Mouse (Mus musculus): ENCODE results near the gene Zfp599. TPM values are rescaled to one million over a fixed set of nuclear protein-coding genes. Genes with fewer than 3 reads are reported as not detected.

Gene Zfp599
- total and polyA plus RNA-seq, 3 experiments = 7.6 to 12.1 TPM; not detected in 1

DNA sequence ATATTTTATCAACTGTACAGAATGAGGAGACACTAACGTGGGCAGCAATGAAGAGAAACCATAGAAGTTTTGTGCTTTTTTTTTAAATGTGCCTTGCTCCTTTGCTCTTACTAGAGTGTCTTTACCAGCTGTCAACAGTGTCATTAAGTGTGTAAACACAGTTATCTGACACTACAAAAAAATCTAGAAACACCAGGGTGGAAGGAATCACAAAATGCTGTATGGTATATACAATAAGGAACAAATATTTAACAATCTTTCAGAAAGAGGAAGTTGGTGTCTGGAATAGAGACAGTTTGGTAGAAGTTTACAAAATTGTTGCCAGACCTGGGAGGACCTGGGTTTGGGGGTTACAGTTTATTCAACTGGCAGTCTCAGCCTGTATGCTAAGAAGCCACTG lies 1.9 kb upstream of the Zfp599 start:
- Histone ChIP-seq H3K9me3 (replicated peaks; ENCODE audit: insufficient read depth, low read length) (no peaks in the 10 kb centered on the region), H3K4me3 (ENCODE audit: control insufficient read depth in 1 of 2, insufficient read depth in 1 of 2, low read depth in 2 of 2, low read length in 2 of 2) (peak overlapping the region in 1 of 2 experiments; percentile 10; a peak in 1 of 4 replicates), H3K9ac (ENCODE audit: control insufficient read depth, low read depth, low read length, poor library complexity, severe bottlenecking) (no peak overlapping the region), H3K4me1 (ENCODE audit: control insufficient read depth in 1 of 2, insufficient read depth in 2 of 2, low read length in 2 of 2) (peaks cover 29 to 30% of the 10 kb centered on the region in 2 experiments), H3K79me2 (ENCODE audit: control insufficient read depth, insufficient read depth, low read length, poor library complexity) (peaks cover 17% of the 10 kb centered on the region), H3K36me3 (ENCODE audit: control insufficient read depth in 1 of 2, insufficient read depth in 2 of 2, low read length in 2 of 2) (peaks cover 10 to 39% of the 10 kb centered on the region in 2 experiments; a peak in 3 of 4 replicates), H3K27me3 (ENCODE audit: control insufficient read depth in 1 of 2, insufficient read depth in 2 of 2, low read length in 2 of 2) (no peaks in the 10 kb centered on the region), H3K27ac (ENCODE audit: control insufficient read depth, low read depth, low read length) (peak overlapping the region; percentile 26)
- DNase-seq (ENCODE audit: low read depth, low spot score) = peak; percentile 91
- no peak for TF ChIP-seq UBTF (IDR thresholded peaks at IDR 0.05; ENCODE audit: borderline replicate concordance, insufficient read depth, low read depth, low read length)
- TF ChIP-seq MEF2A (IDR thresholded peaks at IDR 0.05; ENCODE audit: extremely low read depth, insufficient replicate concordance, low read depth, low read length, poor library complexity, severe bottlenecking) = no peak
- no peak for TF ChIP-seq CHD1 (IDR thresholded peaks at IDR 0.05; ENCODE audit: low read depth, low read length)
- TF ChIP-seq MXI1 (IDR thresholded peaks at IDR 0.05; ENCODE audit: low read depth, low read length) = peak; percentile 65
- peak; percentile 75 for TF ChIP-seq ZNF384 (IDR thresholded peaks at IDR 0.05; ENCODE audit: low read depth, low read length)
- peak; percentile 81 for TF ChIP-seq RCOR1 (IDR thresholded peaks at IDR 0.05; ENCODE audit: low read depth, low read length)
- no peak for TF ChIP-seq POLR2AphosphoS5 (IDR thresholded peaks at IDR 0.05; ENCODE audit: borderline replicate concordance, low read depth, low read length)
- no peak for TF ChIP-seq USF2 (IDR thresholded peaks at IDR 0.05; ENCODE audit: borderline replicate concordance in 1 of 2, insufficient read depth in 1 of 2, low read depth in 1 of 2, low read length in 2 of 2)
- TF ChIP-seq HCFC1 (IDR thresholded peaks at IDR 0.05; ENCODE audit: low read depth, low read length) = no peak
- TF ChIP-seq POLR2AphosphoS2 (IDR thresholded peaks at IDR 0.05; ENCODE audit: low read length) = no peak
- TF ChIP-seq ZKSCAN1 (IDR thresholded peaks at IDR 0.05; ENCODE audit: low read depth, low read length) = no peak
- no peak for TF ChIP-seq ZMIZ1 (IDR thresholded peaks at IDR 0.05; ENCODE audit: low read depth, low read length)
- TF ChIP-seq TBP (IDR thresholded peaks at IDR 0.05; ENCODE audit: low read depth, low read length) = no peak
- TF ChIP-seq ZC3H11A (IDR thresholded peaks at IDR 0.05; ENCODE audit: low read depth, low read length) = no peak
- TF ChIP-seq MAFK (IDR thresholded peaks at IDR 0.05; ENCODE audit: borderline replicate concordance, low read depth, low read length) = no peak
- TF ChIP-seq RAD21 (IDR thresholded peaks at IDR 0.05; ENCODE audit: low read depth, low read length) = no peak
- TF ChIP-seq GATA1 (IDR thresholded peaks at IDR 0.05; ENCODE audit: low read depth, low read length) = peak; percentile 43; the same call in 1 of the 2 replicates
- no peak for TF ChIP-seq CHD2 (IDR thresholded peaks at IDR 0.05; ENCODE audit: low read length)
- TF ChIP-seq CTCF (IDR thresholded peaks at IDR 0.05 in 2 of 3, conservative IDR thresholded peaks at IDR 0.05 in 1 of 3; ENCODE audit: control insufficient read depth in 1 of 3, insufficient read depth in 1 of 3, low read depth in 2 of 3, low read length in 3 of 3, poor library complexity in 1 of 3, severe bottlenecking in 1 of 3) = no peak
- no peak for TF ChIP-seq POLR2A (IDR thresholded peaks at IDR 0.05; ENCODE audit: control insufficient read depth in 1 of 2, insufficient read depth in 1 of 2, low read depth in 1 of 2, low read length in 2 of 2, poor library complexity in 1 of 2)
- TF ChIP-seq SMC3 (IDR thresholded peaks at IDR 0.05; ENCODE audit: low read depth, low read length) = 0 out of 2 replicates have a peak, but pooled peaks have one; percentile 8
- peak; percentile 70 for TF ChIP-seq ETS1 (IDR thresholded peaks at IDR 0.05; ENCODE audit: low read depth, low read length)
- TF ChIP-seq MYB (IDR thresholded peaks at IDR 0.05; ENCODE audit: low read depth, low read length) = no peak
- TF ChIP-seq MYC (IDR thresholded peaks at IDR 0.05; ENCODE audit: low read depth, low read length) = no peak
- no peak for TF ChIP-seq NELFE (IDR thresholded peaks at IDR 0.05; ENCODE audit: low read depth, low read length)
- TF ChIP-seq KAT2A (conservative IDR thresholded peaks at IDR 0.05; ENCODE audit: low read depth, low read length) = no peak
- no peak for TF ChIP-seq BHLHE40 (IDR thresholded peaks at IDR 0.05; ENCODE audit: borderline replicate concordance, low read depth, low read length)
- TF ChIP-seq TCF12 (IDR thresholded peaks at IDR 0.05; ENCODE audit: low read depth, low read length) = no peak
- TF ChIP-seq GABPA (IDR thresholded peaks at IDR 0.05; ENCODE audit: low read depth, low read length) = no peak
- no peak for TF ChIP-seq NRF1 (IDR thresholded peaks at IDR 0.05; ENCODE audit: insufficient read depth, low read depth, low read length, poor library complexity, severe bottlenecking)
- TF ChIP-seq EP300 (IDR thresholded peaks at IDR 0.05; ENCODE audit: low read depth in 1 of 2, low read length in 2 of 2) = peak; percentile 55 to 75
- TF ChIP-seq E2F4 (IDR thresholded peaks at IDR 0.05; ENCODE audit: borderline replicate concordance, low read depth, low read length) = no peak
- peak; percentile 44 for TF ChIP-seq ELF1 (IDR thresholded peaks at IDR 0.05; ENCODE audit: low read depth, low read length)
- no peak for TF ChIP-seq USF1 (IDR thresholded peaks at IDR 0.05; ENCODE audit: low read depth, low read length)
- no peak for TF ChIP-seq JUND (IDR thresholded peaks at IDR 0.05; ENCODE audit: low read depth, low read length)
- no peak for TF ChIP-seq MAZ (IDR thresholded peaks at IDR 0.05; ENCODE audit: low read depth, low read length)
- no peak for TF ChIP-seq MAX (IDR thresholded peaks at IDR 0.05; ENCODE audit: low read length)
- no peak for TF ChIP-seq TAL1 (IDR thresholded peaks at IDR 0.05; ENCODE audit: low read length)

All from MEL (cell line).